Mouse (Mus musculus) layer of hippocampus, adult 9-11 months (tissue): ENCODE data around the gene Sfxn3.

Experiments used
- DNase-seq: peaks from one replicate; pipeline ENCODE4 v3.0.0; 2022

The Sfxn3 gene

DNA sequence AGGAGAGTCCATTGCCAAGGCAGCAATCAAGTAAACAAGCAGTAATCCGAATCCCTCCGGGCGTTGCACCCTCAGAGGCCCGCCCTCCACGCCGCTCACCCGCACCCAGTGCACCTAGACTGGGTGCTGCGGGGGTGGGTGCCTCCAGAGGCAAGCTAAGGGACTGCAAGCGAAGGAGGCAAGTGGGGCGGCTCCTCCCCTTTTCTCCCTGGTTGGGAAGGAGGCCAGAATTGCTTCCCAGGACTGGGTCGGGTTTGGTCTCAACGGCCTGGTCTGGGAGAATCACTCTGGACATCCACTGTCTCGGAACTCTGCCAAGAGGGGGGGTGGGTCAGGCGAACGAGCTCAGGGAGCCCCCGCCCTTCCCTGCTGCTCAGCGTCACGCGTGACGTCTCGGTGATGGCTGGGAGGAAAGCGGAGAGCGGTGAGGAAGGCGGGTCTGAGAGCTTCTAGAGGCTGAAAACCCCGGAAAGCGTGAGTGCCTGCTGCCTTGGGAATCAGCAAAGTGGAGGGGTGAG, at the start of gene Sfxn3:
Sfxn3 (plus strand) TSS at position 87 of the 518 bp plus-strand sequence.
- DNase-seq, result peak; percentile 94

DNA sequence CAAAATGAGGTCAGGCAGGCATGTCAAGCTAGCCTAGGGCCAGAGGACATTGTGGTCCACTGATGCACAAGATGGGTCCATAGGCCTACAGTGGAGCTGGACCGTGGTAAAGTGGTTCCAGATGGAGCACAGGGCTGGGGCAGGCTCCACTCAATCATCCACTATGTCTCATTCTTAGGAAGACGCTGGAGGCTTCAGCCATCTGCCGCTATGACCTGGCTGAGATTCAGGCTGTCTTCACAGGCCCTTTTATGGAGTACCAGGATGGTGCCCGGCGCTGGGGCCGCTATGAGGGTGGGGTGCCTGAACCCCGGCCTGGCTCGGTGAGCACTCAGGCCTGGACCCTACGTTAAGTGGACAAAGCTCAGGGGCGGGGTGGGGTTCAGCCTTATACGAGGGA, 49.5 kb upstream of the Sfxn3 start:
- DNase-seq, result no peak

DNA sequence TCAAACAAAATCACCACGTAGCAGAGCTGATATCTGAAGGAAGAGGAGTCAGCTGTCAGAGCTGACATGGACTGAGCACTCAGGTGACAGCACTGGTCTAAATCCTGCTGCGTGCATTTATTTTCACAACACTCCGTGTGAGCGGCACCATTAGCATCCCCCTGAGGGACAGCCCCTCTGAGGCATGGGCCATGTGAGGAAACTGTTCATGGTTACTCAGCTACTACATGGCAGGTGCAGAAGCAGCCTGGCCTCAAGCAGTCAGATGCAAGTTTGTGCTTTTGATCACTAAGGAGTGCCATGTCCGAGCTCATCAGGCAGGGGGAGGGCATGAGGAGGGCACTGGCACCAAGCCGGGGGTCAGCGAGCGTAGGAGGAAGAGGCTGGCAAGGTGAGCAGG, 47.7 kb upstream of the Sfxn3 start:
- no peak for DNase-seq

DNA sequence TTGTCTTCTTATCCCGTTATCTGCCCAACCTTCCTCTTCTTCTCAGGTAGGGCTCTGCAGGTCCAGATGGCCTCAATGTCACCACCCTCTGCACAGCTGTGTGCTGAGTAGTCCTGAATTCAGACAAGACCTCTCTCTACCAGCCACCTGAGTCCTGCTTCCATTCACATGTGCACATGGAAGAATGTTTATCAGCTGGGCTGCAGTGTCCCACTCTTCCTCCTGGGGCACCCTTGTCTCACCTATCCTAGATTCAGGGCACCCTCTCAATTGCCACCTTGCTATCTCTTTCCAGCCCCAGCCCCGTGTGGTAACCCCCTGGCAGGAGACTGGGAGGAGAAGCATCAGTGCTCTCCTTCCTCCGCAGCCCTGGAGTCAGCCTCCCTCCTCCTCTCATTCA, 45.0 kb upstream of the Sfxn3 start:
- DNase-seq, result no peak

DNA sequence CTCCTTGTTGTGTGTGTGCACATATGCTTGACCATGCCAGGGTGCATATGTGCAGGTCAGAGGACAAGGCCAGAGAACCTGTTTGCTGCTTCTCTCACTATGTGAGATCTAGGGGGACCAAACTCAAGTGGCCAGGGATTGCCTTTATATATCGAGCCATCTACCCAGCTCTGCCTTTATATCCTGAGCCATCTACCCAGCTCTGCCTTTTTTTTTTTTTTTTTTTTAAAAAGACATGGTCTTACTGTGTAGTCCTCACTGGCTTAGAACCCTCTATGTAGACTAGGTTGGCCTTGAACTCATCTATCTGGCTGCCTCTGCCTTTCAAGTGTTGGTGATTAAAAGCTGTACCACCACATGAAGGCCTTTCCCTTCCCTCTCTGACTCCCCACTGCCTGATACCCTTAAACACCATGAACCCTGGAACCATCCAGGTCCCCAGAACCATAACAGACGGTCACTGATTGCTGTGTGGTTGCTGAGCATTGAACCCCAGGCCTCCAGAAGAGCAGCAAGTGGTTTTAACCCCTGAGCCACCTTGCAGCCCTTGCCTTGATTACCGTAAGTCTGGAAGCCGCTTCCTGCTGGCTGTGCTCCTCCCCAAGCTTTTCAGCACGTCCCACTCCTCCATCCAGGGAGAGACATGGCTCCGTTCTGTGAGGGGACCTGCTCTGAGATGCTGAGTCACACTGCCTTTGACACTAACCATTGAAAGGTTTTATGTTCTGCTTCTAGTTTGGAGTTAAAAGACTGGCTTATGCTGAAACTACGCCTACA, 43.4 kb upstream of the Sfxn3 start:
- DNase-seq, result no peak

DNA sequence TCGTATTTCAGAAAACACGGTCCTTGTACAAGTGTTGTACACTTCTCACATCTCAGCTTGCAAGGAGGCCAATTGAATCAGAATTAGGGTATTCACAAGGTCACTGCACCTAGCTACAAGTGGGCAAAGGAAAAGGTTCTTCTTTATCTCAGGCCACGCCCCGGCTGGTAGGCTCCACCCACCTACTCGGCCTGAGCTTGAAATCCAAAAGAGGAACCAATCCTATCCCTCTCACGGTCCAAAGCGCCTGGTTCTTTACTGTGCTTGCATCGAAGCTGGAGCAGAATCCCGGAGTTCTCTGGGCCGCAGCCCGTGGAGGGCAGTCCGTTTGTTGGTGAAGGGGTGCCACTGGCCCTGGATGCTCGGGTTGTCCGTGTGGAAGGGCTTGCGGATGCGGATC, 41.9 kb upstream of the Sfxn3 start, which contains the start of gene Twnk:
Twnk (plus strand) TSS at position 220 of the 400 bp plus-strand sequence.
- DNase-seq, result no peak

DNA sequence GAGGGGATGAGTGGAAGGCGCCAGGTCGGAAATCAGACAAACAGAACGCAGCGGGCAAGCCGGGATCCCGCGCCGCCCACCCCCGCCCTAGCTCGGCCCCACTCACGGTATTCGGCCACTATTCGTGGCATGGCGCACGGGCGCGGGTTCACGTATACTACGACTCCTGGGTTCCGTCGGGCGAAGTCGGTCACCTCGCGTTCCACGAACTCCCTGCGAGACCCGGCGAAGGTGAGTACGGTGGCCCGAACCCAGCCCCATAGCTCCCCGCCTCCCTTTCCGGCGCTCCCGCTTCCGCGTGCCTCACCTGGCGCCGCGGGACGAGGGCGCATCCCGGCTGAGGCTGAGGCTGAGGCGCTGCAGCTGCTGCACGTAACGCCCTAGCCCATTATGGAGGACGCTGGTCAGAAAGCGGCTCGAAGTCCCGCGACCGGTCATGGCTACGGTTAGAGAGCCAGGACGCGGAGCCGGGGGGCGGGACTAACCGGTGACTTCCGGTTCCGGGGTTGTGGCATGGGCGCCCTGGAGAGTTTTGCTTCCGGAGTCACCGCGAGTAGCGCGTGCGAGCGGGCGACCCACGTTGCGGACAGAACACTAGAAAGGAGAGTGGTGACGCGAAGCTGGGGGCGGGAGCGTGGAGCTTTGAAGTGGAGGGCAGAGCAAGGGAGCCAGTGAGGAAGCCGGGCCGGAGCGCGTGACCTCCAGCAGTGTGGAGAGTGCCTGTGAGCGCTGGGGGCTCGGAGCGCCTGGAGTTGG, 41.2 kb upstream of the Sfxn3 start, which contains the start of gene Mrpl43:
Mrpl43 (minus strand) TSS at position 486 of the 756 bp plus-strand sequence.
- peak; percentile 96 for DNase-seq

DNA sequence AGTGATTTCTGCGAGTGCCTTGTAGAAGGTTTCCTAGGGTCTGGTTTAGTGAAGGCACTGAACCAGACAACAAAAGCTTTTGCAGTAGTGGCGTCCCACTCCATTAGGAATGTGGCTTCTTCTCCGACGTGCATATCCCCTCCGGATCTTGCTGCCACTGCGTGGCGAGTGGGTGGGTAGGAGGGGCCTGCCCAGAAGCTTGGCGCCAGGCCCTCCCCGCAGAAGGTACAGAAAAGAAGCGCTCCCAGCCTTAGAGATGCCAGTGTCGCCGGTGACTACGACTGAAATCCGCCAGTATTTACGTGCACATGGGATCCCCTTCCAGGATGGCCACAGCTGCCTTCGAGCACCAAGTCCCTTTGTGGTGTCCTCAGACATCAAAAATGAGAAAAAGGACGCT, 40.3 kb upstream of the Sfxn3 start:
- DNase-seq, result no peak

DNA sequence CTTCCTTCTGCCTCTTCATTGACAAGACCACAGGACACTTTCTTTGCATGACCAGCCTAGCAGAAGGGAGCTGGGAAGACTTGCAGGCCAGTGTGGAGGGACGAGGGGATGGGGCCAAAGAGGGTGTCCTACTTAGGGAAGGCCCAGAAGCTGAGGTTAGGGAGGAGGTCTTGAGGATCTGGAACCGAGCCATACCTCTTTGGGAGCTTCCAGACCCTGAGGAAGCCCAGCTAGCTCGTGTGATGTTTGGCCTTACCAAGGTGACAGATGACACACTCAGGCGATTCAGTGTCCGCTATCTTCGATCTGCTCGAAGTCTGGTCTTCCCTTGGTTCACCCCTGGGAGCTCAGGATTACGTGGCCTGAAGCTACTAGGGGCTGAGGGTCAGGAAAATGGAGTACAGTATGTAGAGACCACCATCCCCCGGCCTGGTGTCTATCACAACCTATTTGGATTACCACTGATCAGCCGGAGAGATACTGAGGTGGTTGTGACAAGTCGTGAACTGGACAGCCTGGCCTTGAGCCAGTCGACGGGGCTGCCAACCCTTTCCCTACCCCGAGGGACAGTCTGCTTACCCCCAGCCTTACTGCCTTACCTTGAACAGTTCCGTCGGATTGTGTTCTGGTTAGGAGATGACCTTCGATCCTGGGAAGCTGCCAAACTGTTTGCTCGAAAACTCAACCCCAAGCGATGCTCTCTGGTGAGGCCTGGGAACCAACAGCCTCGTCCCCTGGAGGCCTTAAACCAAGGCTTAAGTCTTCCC, 39.7 kb upstream of the Sfxn3 start:
- DNase-seq, result no peak

DNA sequence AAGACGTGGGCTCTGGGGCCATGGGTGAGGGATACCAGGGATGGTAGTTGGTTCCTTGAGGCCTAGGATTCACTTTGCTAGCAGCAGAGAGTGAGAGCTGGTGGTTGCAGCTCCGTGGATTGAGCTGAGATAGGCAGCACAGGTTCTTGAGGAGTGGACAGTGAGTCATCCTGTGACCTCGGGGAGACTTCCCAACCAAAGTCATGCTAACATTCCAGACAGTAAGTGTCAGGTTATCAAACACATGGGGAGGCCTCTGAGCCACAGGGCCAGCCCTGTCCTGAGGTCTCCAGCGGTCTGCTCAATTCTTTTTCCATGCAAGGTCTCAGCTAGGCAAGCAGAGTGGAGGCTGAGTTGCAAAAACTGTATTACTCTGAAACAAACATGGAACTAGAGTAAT, 36.7 kb upstream of the Sfxn3 start:
- DNase-seq, result no peak

DNA sequence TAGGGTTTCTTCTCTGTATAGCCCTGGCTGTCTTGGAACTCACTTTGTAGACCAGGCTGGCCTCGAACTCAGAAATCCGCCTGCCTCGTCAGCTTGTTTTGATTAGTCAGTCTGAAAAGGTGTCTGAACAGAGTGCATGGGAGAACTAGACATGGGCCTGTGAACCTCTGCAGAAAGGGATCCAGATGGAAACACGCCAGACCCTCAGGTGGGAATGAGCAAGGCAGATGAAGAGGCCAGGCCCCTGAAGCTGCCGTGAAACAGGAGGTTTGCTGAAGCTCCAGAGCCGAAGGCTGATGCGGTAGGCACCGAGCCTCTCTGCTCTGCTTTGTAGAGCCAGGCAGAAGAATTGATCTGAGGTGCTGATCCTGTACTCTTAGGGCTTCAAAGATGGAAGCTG, 35.1 kb upstream of the Sfxn3 start:
- no peak for DNase-seq

DNA sequence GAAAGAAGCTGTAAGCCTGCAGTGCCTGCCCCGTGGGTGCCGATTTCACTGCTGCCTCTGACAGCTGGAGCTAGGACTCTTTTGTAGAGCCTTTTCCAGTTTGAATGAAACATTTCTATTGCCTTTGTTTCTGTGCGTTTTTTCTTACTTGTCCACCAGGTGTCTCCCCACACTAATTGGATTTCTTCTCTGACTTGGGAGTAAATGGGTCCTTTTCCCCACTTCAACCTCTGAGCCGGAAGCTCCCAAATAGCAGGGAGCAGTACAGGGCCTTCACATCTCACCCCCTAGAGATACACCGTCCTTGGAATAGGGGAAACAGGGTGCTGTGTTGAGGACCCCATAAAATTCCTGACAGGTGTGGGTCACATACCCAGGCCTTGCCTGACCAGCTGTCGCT, 34.7 kb upstream of the Sfxn3 start:
- no peak for DNase-seq

DNA sequence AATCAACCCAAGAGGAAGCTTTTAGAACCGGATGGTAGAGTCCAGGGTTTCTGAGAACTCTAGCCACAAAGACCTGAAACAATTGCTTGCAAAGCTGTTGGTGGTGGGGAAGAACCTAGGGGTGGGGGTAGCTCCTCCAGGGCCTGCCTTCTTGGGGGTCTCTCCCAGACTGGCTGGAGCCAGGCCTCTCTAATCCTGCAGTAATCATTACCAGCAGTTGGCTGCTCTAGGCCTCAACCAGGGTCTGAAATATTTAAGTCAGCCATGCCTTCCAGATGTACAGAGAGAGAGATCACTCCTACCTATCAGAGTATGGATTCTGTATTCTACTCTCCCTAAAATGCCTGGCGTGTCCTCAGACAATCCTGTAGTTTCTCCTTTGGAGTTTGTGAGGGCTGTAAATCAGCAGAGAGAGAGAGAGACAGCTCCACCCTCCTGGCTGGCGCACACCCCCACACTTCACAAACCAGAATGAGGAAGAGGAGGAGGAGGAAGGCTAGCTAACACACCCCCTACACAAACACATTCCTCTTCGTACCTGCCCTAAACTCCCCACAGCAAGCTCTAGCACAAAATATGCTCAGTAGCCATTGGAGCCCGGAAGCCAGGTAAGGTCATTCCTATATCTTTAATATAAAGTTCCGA, 33.6 kb upstream of the Sfxn3 start:
- no peak for DNase-seq

DNA sequence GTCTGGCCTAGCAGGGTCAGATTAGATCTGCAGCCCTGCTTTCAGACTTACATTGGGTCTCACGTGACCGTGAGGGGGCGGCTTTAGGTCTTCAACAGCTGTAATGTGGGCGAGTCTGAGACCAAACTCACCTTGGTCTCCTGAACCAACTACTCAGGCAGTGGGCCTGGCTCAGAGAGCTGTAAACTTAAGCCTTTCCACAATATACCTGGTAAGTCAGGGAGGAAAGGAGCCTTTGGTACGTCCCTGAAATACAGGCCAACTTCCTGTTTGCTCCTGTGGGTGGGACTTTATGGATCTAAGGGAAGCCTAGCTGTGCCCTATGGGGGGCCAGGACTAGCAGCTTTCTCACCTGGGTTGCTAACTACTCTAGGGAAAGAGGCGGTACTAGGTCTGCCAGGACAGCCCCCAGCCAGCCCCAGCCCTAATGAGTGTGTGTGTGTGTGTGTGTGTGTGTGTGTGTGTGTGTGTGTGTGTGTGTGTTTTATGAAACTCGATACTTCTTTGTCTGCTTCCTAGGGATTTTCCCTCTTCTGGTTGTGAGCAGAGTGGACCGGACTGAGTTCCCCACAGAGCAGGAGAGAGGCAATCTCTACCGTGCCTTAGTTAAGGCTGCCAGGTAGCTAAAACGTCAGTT, 32.9 kb upstream of the Sfxn3 start, which contains the start of gene Lzts2:
Lzts2 (plus strand) TSS at position 80 of the 637 bp plus-strand sequence.
- no peak for DNase-seq

DNA sequence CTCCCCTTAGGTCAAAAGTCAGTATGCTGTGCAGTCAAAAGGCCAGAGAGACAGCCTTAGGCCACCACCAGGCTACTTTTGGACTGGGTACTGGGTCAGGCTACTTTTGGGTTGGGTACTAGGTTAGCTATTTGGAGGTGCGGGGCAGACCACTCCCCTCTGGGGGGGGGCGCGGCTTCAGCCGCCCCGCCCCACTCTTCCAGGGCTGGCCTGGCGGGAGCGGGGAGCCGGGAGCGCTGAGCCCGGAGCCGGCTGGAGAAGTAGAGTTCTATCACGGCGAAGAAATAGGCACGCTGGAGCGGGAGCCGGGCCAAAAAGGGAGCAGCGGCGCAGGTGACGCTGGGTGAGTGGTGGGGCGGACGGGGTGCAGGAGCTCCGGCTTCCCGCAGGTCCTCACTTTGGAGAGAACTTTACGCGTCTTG, 32.3 kb upstream of the Sfxn3 start:
- no peak for DNase-seq

DNA sequence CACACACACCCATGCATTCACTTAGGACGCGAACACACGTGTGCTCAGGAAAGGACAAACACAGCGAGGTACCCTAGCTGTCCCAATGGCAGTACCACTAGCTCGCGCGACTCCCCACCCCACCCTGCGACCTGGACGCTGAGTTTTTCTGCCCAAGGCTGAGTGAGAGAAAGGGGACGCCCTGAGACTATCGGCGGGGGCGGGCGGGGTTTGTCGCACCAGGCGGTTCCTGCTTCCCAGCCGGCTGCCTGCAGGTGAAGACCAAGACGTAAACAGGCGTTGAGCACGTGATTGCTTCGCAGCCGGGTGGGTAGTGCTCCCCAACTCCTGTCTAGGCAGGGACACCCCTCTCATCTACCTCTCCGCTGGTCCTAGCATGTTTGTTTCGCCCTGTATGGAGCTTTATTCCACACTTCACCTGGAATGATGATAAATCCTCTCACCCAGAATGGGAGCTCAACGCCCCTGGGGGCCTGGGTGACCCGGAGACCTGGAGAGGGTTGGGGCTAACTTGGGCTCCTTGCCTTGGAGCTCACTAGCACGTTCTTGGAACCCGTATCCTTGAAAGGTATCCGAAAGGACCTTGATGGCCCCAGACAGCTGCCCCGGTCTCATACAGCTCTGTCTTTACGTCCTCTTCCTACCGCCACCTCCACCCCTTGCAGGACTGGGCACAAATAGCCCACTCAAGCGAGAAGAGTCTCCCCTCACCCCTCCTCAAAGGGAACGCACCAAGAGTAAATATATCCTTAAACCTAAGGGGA, 31.6 kb upstream of the Sfxn3 start:
- no peak for DNase-seq

DNA sequence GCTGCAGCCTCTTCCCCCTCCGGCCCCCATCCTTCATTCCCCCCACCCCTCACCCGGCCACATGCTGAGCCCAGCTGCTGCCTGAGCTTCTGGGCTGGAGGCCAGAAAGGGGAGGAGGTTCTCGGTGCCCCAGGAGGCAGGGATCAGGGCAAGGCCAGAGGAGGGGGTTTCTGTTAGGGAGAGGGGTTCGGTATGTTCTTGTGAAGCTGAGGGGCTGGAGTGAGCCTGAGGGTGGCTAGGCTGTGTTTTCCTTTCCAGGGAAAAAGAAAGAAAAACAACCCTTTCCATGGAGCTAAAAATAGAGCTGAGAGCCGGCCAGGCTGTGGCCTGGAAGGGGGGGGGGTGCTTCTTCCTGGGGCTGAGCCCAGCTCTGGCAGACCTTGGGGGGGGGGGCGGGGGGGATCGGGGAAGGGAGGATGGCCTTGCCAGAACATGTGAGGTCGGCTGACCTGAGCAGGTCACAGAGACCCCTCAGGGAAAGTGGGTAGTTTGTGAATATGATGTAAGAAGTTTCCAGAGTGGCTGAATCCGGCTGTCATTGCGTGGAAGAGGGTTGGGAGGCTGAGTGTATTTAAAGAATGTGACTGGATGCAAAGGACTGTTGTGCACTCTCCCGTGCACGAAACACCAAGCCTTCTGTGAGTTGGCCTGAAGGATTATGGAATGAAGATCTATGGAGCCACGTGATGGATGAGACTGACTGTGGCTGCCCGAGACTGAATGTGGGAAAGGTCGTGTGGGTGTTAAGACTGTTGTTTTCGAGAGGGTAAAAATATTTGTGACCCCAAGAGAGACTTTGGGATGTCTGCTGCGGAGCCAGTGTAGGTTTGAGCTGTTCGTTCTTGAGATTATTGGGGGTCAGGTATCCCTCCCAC, 30.7 kb upstream of the Sfxn3 start:
- peak; percentile 82 for DNase-seq

DNA sequence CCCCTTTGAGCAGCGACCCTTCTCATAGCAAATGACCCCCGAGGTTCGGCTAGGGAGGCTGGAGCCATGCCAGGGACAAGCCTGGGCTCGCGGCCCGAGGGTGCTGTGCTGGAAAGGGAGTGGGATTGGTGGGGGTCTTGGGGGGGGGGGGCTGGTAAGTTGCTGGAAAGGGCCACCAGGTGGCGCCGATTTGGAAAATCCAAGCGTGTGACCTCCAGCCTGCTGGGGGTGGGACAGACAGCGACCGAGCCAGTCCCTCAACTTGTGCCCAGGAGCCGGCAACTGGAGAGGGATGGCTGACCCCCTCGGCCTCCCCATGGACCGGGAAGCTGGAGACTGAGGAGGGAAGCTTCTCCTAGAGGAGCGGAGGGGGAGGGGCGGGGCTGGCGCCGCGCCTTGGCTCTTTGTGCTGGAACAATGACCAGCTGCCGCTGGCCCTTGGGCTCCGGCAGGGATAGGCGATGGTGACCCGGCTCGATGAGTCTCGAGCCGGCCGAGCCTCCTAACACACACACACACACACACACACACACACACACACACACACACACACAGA, 30.0 kb upstream of the Sfxn3 start:
- DNase-seq, result peak; percentile 87

DNA sequence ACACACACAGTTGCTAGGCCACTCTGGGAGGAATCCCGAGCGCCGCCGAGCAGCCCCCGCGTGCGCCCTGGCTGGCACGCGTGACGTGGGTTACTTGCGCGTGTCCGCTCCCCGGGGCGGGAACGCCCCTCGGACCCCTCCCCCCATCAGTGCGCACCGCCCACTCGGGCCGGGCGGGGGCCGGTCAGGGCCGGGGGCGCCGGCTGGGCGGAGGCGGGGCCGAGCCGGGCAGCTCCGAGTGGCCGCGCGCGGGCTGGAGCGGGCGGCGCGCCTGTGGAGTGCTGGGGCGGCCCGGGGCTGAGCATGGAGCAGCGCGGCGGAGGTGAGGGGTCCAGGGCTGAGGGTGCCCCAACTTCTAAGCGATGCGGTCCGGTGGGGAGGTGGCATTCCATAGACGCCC, 29.4 kb upstream of the Sfxn3 start:
- DNase-seq, result peak; percentile 88

DNA sequence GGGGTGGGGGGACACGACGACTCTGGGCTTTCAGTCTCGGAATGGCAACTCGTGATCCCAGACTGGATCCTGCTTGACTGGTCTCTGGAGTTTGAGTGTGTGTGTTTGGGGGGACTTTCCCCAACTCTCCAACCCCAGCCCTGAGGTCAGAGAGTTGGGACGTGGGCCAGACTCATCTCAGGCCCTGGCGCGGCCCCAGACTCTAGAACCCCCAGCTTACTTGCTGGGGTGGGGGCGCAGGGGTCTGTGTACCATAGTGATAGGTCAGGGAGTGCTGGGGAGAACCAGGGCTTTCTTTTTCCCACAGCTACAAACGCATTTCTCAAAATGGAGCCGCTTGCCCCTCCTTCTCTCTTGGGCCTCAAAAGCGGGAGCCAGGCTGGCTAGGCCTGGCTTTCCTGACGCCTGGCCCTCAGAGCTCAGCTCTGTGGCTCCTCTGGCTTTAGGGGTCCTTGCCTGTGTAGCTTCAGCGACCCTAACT, 28.9 kb upstream of the Sfxn3 start:
- DNase-seq, result no peak
